Mouse (Mus musculus) cerebellum, adult 8-10 months (tissue): Measurements from ENCODE around the gene Adra1d.

ENCODE experiments used
- DNase-seq: peaks from one replicate; pipeline ENCODE4 v3.0.0; 2022

The Adra1d gene

DNA sequence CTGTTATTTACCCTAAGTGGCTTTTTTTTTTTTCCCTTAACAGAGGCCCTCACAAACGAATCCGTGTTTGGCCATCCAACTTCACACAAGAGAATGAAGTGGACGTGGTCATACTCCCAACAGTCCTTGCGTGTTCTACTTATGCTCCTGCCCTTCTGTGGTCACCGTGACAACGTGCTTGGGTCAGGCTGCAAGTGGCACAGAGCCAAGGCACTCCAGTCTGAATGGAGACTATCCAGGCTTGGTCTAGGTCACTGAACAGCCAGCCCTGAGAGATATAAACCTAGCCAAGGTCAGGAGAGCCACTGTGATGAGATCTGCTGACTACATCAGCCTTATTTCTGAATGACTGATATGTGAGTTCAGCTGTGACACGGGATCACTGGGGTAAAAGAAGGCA, 23.7 kb downstream of the Adra1d start:
- DNase-seq, result no peak

DNA sequence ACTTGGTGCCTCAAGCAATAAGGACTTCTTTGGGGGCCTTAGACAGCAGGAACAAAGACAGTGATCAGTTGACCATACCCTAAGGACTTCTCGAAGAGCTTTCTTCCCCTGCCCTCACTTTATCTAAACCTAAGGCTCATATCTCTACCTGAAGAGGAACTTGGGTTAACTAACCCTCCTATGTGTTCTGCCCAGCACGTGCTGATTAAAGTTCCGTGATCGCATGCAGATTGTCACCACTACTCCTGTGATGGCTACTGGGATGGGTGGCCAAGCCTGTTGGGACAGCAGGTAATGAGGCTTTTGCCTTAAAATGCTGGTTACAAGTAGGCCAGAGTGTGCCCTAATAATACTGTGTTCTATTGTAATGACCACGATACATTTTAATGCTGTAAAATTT, 26.9 kb downstream of the Adra1d start:
- no peak for DNase-seq

DNA sequence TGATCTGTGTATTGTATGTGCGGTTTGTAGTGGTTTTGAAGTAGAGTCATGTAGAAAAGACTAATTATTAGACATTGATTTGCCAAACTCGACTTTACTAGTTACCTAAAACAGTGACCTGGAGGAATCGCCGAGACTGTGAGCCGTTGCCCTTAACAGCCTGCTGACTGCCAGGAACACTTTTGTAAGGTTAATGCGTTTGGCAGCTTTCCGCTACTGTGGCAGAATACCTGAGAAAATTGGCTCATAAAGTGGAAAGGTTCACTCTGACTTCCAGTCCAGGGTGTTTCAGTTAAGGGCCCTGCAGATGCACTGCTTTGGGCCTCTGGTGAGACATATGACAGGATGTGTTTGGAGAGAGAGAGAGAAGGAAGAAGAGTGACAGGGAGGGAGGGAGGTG, 30.8 kb downstream of the Adra1d start:
- no peak for DNase-seq

DNA sequence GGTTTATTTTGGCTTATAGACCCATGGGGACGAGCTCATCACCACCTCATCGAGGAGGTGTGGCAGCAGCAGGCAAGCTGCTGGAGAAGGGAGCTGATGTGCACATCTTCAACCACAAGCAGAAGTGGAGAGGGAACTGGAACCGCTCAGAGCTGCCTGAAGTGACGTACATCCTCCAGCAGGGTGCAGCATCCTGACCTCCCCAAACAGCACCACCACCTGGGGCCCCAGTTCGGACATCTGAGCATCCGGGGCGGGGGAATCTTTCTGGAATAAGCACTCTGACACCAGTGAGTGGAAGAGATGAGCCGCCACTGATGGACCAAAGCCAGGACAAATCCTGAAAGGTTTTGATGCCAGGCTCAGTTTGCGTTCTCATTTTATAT, 31.5 kb downstream of the Adra1d start:
- DNase-seq, result no peak

DNA sequence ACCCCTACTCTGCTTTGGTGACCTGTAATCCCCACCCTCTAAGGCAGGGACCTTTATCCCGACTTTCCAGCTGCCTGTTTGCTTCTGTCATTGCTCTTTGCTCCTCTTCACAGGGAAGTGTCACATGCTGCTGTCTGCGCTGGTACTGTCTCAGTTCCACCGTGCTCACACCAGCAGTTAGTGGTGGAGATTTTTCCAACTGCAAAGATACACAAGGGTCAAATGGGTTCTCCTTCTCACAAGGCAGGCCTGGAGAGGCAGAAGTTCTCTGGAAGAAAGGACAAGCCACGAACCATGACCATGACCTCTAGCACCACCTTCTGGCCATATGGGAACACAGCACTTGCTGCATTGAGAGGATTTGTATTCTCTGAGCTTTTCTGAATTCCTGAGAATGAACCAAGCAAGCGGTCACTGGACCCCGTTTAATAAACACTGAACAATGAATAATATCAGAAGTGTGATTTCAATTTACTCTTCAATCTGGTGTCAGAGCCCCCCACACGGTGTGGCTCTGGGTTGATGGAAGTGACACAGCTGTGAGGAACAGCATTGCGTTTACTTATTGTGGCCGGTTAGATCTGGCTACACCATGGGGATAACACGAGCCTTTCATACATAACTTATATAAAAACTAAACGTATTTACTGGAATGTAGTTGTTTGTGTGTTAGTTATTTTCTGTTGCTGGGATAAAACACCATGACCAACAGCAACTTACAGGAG, 32.0 kb downstream of the Adra1d start:
- DNase-seq, result peak; percentile 59

DNA sequence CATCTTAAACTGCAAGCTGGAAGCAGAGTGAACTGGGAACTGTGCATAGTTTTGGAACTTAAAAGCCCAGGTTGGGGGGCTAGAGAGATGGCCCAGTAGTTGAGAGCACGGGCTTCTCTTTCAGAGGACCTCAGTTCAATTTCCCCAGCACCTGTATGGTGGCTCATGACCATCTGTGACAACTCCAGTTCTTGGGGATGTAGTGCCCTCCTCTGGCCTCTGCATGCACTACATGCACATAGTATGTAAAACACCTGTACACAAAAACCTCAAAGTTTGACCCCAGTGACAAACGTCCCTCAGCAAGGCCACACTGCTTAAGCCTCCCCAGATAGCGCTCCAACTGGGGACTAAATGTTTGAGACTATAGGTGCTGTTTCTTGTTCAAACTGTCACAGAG, 35.0 kb downstream of the Adra1d start:
- no peak for DNase-seq

DNA sequence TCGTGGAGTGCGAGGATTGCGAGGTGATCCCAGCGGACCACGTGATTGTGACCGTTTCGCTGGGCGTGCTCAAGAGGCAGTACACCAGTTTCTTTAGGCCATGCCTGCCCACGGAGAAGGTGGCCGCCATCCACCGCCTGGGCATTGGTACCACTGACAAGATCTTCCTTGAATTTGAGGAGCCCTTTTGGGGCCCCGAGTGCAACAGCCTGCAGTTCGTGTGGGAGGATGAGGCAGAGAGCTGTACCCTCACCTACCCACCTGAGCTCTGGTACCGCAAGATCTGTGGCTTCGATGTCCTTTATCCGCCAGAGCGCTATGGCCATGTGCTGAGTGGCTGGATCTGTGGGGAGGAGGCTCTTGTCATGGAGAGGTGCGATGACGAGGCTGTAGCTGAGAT, 41.3 kb downstream of the Adra1d start:
- no peak for DNase-seq

DNA sequence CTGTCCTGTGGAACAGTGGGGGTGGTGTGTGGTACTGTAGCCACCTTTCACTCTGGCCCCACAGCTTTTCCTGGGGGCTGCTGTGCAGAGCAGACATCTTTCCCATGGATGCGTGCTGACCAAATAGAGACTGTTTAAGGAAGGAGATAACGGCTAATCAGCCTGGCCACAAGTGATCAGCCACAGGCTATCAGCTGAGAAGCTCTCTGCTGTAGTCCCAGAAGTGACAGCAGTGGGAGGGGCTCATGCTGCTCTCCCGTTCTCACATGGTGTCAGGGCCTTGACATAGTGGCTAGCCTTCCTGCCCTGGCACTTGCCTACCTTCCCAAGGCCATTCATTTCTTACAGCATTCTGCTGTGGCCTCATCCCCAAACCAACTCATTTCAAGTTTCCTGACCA, 43.3 kb downstream of the Adra1d start:
- DNase-seq, result no peak

DNA sequence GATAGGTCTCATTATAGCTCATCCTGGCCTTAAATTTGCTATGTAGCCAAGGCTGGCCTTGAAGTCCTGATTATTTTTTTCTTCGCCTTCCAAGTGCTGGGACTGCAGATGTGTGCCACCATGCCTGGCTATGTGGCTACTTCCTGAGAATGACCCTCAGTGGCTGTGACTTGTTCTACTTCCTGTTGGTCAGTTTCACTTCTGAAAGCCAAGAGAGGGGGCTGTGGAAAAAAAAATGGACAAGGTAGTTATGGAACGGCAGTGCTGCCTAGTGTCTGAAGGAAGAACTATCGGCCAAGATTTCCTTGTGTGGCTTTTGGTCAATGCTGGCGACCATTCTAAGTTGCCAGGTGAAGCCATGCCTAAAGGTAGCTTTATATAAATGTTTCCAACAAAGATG, 44.5 kb downstream of the Adra1d start:
- DNase-seq, result no peak

DNA sequence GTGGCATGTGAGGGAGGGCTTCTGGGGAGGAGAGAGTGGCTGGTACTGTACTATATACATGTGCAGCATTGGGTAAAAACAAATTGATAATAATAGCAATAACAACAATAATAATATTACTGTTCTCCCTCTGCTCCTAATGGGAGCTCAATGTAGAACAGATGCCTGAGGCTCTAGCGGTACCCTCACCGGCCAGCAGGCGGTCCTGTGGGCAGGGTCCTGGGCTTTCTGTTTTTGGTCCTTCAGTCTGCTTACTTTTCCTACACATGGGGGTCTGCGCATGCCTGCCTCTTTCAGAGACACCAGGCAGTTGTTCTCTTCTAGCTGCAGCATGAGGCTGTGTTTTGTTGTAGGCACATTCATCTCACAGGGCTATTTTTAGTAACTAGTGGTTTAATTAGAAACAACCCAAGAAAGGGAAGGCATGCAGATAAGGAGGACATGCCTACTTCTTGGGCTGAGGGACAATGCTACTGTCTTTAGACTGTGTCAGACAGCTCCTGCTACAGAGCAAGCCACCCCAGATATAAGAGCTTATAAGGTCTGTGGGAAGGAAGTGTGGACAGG, 47.9 kb downstream of the Adra1d start:
- DNase-seq, result no peak

DNA sequence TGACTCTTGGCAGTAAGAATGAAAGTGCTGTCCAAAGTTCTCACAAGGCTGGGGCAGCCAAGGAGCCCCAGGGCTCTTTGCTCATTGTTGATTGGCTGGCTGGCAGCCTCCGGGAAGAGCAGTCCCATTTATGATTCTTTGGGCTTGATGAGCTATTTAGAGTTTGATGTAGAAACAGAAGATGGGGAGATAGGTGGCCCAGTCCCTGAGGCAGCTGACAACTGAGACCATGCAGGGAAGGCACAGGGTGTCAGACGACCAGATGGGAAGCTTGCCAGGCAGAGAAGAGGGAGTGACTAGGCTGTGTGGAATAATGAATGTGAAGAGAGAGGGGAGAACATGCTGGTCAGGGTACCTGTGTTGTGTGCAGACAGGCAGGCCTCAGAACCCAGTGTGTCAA, 48.6 kb downstream of the Adra1d start:
- DNase-seq, result no peak

DNA sequence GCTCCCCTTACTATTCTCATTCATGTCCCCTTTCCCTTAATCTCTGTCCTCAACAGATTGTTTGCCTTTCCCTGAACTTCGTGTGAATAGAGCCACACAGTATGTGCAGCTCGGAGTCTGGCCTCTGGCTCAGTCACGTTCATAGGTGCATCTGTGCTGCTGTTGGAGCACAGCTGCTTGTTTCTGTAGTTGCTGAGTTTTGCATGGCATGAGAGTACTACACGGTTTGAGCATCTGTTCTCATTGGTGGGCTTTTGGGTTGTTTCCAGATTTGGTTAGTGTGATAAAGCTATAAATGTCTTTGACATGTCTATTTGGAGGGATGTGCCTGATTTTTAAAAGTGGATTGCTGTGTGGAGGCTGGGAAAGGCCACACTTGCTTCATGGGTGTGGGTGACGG, 51.6 kb downstream of the Adra1d start:
- DNase-seq, result no peak

DNA sequence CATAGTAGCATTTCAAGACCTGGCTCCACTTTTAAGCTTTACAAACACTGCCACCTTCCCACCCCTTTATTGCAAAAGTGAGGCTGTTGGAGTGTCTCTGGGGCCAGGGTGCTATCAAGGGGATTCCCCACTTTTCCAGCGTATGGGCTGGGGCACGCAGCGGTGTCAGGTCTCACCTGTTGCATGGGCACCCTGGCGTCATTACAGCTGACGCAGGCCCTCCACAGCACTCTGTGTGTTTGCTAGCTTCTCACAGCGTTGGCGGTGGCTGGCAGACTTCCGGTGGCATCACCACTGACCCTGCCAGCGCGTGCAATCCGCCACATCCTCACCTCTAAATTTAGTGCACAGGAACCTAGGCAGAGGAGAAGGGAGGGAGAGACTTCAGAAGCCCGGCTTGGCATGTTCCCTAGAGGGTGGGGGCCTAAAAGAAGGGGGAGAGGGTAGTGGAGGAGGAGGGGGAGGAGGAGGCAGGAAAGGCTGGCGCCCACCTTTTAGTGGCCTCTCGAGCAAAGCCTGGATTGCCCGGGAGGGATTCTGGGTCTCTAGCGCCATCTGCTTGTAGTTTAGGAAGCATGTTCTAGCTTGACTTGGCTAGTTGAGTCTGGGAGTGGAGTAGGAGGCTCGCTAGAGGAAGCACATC, 52.3 kb downstream of the Adra1d start:
- peak; percentile 57 for DNase-seq

DNA sequence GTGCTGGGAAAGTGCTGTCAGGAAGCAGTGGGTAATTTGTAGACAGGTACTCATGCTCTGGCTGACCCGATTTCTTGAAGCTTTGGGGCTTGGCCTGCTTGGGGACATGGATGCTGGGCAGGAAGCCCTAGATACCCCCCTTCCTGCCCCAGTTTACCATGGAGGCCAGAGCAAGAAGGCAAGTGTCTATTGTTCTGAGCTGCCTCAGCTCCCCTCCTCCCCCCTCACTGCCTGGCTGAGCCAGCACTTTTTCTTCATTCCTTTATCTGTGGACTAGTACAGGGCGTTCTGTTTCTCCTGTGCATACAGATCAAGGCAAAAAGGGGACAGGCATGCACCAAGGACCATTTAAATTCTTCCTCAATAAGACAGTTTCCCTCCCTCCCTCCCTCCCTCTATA, 53.6 kb downstream of the Adra1d start:
- DNase-seq, result no peak

DNA sequence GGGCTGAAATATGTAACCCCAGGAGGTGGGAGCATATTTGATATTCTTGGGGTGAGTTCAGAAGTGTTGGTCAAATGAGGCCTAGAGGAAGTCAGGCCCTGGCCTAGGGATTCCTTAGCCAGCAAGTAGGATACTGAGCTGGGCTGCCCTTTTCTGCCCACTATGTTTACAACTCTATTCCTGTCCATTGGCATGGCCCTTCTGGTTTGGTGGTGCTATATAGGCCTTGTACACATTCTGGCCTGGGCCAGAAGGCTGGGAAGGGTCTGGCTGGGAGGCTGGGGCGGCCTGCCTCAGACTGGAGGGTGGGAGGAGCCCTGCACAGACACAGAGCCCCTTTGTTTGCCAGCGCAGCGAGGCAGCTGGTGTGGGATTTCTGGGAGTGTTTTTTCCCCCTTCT, 55.7 kb downstream of the Adra1d start:
- DNase-seq, result no peak

DNA sequence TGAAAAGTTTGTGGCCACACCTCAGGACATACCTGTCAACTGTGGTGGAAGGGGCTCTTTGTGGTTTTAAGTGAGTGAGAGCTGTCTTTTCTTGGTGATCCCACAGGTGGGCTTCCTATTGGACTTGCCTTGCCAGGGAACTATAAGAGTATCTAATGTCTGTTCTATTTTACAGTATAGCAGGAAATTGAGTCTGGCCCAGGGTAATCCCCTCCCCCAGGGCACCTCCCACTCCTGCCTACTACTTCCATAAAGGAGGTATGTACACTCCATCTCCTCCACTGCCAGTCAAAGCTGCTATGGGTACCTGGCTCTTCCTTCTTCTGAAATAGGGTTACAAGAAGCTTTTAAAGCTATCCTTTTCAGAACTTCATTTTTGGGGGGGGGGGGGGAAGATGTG, 56.7 kb downstream of the Adra1d start:
- no peak for DNase-seq

DNA sequence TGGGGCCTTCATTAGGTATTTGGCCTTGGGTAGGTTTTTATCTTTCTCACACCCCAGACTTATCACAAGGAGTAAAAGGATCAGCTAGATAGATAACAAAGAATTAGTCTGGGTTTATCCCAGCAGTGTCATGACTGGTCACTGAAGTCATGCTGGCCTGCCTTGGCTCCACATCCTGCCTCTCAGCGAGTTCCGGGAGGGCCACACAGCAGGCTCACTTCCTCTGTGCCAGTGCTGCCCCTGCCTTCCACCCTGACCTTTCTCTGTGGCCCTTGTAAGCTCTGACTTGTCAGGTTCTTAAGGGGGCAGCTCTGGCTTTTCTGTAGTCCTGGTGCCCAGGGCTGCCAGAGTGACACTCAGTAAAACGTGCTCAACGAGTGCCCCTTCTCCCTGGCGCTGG, 59.5 kb downstream of the Adra1d start:
- DNase-seq, result no peak

DNA sequence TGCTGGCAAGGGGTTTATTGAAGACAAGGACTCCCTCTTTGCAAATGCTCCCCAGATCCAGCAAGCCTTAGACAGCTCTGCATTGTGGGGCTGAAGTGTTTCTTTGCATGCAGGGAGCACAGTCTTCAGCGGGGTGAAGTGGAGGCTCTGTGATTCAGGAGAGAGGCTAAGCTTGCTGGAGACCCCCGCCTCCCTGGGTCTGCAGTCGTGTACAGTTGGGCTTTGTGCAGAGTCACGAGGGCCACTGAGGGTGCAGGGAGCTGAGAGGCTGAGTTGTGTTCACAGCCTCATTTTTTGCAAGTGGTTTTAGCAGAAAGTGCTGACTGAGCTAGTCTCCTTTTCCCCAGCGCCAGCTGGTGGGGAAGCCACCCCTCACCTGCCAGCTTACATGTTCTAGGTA, 60.2 kb downstream of the Adra1d start:
- no peak for DNase-seq

DNA sequence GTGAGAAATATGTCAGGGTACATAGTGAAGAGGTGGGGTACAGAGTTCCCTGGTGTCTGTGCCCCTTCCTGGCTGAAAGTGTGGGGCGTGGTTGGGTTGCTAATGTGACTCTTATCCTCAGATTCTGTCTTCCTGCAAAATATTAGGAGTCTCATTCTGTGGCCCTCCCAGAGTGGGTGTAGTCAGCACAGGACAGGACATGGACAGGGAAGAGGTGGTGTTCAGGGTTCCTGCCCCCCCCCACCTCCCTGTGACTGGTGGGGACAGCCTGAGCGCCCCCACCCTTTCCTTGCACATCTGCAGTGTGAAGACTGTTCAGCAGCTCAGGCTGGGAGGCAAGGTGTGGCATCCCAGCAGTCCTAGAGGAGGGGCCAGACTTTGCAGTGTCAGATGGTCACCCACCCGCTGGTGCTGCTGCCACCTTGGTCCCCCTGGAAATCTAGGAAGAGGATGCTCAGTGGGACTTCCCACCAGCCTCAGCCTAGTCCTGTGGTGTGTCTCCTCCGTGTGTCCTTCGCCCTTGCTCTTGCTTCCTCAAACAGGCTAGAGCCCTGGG, 62.7 kb downstream of the Adra1d start:
- no peak for DNase-seq

DNA sequence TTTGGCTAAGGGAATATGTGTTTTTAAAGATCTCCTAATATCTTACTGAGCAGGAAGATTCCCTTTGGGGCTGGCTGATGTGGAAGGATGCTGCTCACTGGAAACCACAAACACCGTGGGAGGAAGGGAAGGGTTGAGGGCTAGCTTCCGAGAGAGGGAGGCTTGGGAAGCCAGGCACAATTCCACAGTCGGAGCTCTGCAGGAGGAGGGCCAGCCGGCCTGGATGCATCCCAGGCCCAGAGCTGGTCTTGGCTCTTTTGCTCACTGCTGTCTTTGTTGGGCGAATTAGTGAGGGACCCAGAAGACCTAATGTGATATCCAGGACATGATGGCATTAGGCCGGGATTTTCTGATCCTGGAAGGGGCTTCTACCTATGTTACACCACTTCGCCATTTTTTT, 63.9 kb downstream of the Adra1d start:
- DNase-seq, result peak; percentile 46

DNA sequence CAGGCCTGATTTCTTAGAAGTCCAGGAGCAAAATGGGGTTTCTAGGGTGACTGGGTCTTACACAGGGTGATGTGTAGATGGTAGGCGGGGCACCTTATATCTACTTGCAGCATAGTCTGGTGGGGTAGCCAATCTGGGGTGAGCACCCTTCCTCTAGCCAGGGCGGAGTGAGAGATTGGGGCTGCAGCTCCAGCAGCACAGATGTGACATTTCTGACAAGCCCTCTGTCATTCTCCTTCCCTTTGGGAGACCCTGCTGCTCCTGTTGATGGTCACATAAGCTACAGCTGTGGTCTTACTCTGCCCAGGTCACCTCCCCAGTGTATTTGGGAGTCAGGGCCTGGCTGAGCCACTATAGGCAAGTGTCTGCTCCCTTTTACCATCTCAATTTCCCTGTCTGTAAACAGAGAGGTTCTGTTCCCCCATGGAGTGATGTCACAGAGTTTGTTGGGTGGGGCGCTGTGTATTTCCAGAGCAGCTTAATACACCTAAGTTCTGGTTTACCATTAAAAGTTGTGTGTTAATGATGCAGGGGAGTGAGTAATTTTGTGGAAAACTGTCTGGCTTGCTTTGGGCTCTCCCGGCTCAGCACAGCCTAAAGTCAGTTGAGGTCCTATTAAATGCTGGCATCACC, 64.7 kb downstream of the Adra1d start:
- DNase-seq, result no peak

DNA sequence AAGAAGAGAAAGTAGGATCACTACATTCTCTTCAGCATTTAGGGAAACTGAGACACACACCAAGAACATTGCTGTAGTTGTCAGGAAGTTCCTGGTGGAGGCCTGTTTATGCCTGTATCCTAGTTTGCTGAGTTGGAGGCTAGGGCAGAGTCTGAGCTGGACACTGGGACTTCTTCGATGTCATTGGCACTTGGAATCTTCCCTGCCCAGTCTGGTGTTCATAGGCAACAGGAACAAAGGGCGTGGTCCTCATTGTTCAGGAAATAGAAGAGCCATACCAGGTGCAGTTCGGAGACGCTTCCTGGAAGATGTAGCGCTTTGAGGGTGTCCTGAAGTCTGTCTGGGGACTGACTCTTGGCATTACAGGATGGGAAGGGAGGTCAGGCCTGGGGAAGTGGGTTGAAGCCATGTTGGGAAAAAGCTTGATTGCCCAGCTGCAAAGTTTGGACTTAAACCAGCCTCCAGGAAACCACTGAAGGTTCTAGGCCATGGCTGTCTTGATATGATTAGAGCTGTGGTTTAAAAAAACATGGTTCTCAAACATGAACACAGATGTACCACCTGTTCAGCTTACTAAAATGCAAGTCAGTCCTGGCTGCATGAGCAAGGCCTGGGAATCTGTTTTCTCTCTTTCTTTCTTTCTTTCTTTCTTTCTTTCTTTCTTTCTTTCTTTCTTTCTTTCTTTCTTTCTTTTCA, 65.8 kb downstream of the Adra1d start:
- DNase-seq, result no peak
